Mouse (Mus musculus): ENCODE data around the gene Eif2s3y. TPM values are rescaled to one million over a fixed set of nuclear protein-coding genes. Genes with fewer than 3 reads are reported as not detected.
A peak's percentile ranks its signal among the peaks of the same experiment; 100 is the strongest.

Gene Eif2s3y
- polyA plus RNA-seq (2014; fragmentation: Nextera tagmentation; extraction: Ambion mirVana), result 24.6 and 24.7 TPM in 2 replicates

DNA sequence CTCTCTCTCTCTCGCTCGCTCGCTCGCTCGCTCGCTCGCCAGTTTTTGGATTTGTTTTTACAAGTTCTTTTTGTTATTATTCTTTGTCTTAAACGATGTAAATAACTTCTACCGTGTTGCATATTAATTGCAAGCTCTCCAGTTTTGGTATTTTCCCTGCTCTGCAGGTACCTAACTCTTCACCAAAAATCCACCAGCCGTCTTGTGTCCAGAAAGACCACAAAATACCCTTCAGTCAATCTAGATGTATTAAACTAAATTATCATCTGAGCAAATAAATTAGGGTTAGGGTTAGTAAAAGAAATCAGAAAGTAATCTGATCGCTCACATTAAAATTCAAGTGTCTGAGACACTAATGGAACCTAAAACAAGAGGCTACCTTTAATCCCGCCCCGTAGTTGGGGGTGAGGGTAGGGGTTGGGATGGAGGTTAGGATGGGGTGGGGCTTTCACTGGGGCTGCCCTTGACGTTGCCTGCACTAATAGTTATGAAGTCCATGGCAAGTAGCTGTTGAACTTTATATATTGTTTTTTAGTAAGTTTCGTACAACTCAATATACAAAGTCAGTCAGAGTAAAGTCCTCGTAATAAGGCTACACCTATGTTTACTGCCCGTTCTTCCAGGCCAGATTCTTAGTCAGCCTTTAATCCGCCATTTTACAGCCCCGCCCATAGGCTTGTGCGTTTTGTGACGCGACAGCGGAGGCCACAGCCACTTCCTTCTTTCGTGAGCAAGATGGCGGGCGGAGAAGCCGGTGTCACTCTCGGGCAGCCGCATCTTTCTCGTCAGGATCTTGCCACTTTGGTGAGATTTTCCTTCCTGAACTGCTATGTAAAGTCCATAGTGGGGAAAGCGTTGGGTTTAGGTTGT, at the start of gene Eif2s3y:
TSS of gene Eif2s3y (plus strand) at position 662 of the 870 bp plus-strand sequence.
- Histone ChIP-seq H3K4me2 (ENCODE audit: low read depth) (no peak within 1 kb of the TSS), H3K27me3 (ENCODE audit: control insufficient read depth, insufficient read depth, low read length) (no peaks in the 10 kb centered on the region), H3K9me3 (ENCODE audit: control insufficient read depth, low read length) (no peaks in the 10 kb centered on the region), H3K4me3 (ENCODE audit: low read depth, low read length) (peak within 1 kb of the TSS; percentile 31), H3K36me3 (ENCODE audit: control insufficient read depth, insufficient read depth, low read length) (no peaks in the 10 kb centered on the region), H3K9ac (ENCODE audit: low read length) (no peak within 1 kb of the TSS), H3K27ac (ENCODE audit: low read depth, low read length) (no peak within 1 kb of the TSS), H3K4me1 (ENCODE audit: control insufficient read depth, insufficient read depth, low read length) (no peaks in the 10 kb centered on the region)
- WGBS, result 16% methylated on average over 15 of the region's 31 CpGs
- peak; percentile 57 for DNase-seq (ENCODE audit: low spot score)
- peak; percentile 69; the same call in 1 of the 2 replicates for ATAC-seq (ENCODE audit: insufficient read depth, low FRiP score, low TSS enrichment)

Small RNA genes within 50 kb of the gene (microRNA-seq; reads per million reads assigned to microRNA genes)
- gene Gm47281, result not detected

Other genes with a start within 250 kb of the Eif2s3y start
- gene Zfy1, start 213.1 kb upstream of the Eif2s3y start, polyA plus RNA-seq (2014; fragmentation: Nextera tagmentation; extraction: Ambion mirVana), result not detected in 2 replicates
- gene Uba1y, start 191.9 kb upstream of the Eif2s3y start, polyA plus RNA-seq (2014; fragmentation: Nextera tagmentation; extraction: Ambion mirVana), result not detected in 2 replicates
- gene Kdm5d, start 112.8 kb upstream of the Eif2s3y start, polyA plus RNA-seq (2014; fragmentation: Nextera tagmentation; extraction: Ambion mirVana), result 13.0 and 16.2 TPM in 2 replicates
- gene Uty, start 235.2 kb downstream of the Eif2s3y start, polyA plus RNA-seq (2014; fragmentation: Nextera tagmentation; extraction: Ambion mirVana), result 10.2 and 10.6 TPM in 2 replicates

Data from neural tube, embryonic 11.5 days (tissue).